Mouse (Mus musculus) heart, embryonic 11.5 days (tissue): ENCODE measurements around the gene Jazf1. TPM values are rescaled to one million over a fixed set of nuclear protein-coding genes. Genes with fewer than 3 reads are reported as not detected.

Experiments used
- ATAC-seq: fragments of 200-750 bp; cut with Nextera tagmentation; replicated peaks from 2 replicates; pipeline ENCODE4 v1.8.0; 2017; ENCODE audit warnings: moderate library complexity; ENCODE audit not compliant: insufficient number of reproducible peaks, low FRiP score, low TSS enrichment
- H3K27ac ChIP-seq: fragments of 300-500 bp; sonication (generic); 2 replicates; pipeline ENCODE4 v1.5.1; 2014; ENCODE audit warnings: mild to moderate bottlenecking, low read depth, low read length
- H3K27me3 ChIP-seq: fragments of 300-500 bp; sonication (generic); 2 replicates; pipeline ENCODE4 v1.6.1; 2014; ENCODE audit warnings: mild to moderate bottlenecking, low read length, mixed read lengths; ENCODE audit not compliant: control insufficient read depth, insufficient read depth
- H3K36me3 ChIP-seq: fragments of 300-500 bp; sonication (generic); 2 replicates; pipeline ENCODE4 v1.6.1; 2014; ENCODE audit warnings: mild to moderate bottlenecking, low read length, moderate library complexity, mixed read lengths; ENCODE audit not compliant: control insufficient read depth, insufficient read depth
- H3K4me1 ChIP-seq: fragments of 300-500 bp; sonication (generic); 2 replicates; pipeline ENCODE4 v1.6.1; 2014; ENCODE audit warnings: low read length; ENCODE audit not compliant: control insufficient read depth, insufficient read depth
- H3K4me2 ChIP-seq: fragments of 300-500 bp; sonication (generic); 2 replicates; pipeline ENCODE4 v1.6.1; 2014; ENCODE audit warnings: mild to moderate bottlenecking, moderate library complexity
- H3K4me3 ChIP-seq: fragments of 300-500 bp; sonication (generic); 2 replicates; pipeline ENCODE4 v1.5.1; 2014; ENCODE audit warnings: low read depth, low read length
- H3K9ac ChIP-seq: fragments of 300-500 bp; sonication (generic); 2 replicates; pipeline ENCODE4 v1.6.1; 2014; ENCODE audit warnings: mild to moderate bottlenecking, low read depth, low read length, moderate library complexity
- H3K9me3 ChIP-seq: fragments of 300-500 bp; sonication (generic); replicated peaks from 2 replicates; pipeline ENCODE4 v1.6.1; 2016; ENCODE audit warnings: low read length; ENCODE audit not compliant: control insufficient read depth
- WGBS: fragments of 180-500 bp; shearing (Covaris S2); extraction: QIAGEN DNeasy Blood & Tissue Kit; methylation state at CpG from one replicate; pipeline ENCODE4 v1.1.7; 2014; ENCODE audit not compliant: insufficient replicate concordance; 5-methylcytosine and 5-hydroxymethylcytosine counted together
- polyA plus RNA-seq: library from polyadenylated mRNA; unstranded; fragments of >200 nt; fragmentation: Nextera tagmentation; extraction: Ambion mirVana; gene quantifications from 2 replicates; pipeline ENCODE4 v1.2.1, GENCODE M21; 2014

Jazf1 gene
- polyA plus RNA-seq, 1 experiment from 2014 or later = 11.5 TPM

- Histone ChIP-seq H3K36me3 (no peaks in the 10 kb centered on the region), H3K4me1 (peaks cover 6% of the 10 kb centered on the region; the same call in 1 of the 2 replicates), H3K4me3 (peak overlapping the region; percentile 85), H3K9ac (peak overlapping the region; percentile 75; the same call in 1 of the 2 replicates), H3K27ac (no peak overlapping the region), H3K9me3 (no peaks in the 10 kb centered on the region), H3K27me3 (peaks cover 4% of the 10 kb centered on the region; the same call in 1 of the 2 replicates), H3K4me2 (peak overlapping the region; percentile 86)
- no peak for ATAC-seq
- 4% methylated on average over 39 of the region's 41 CpGs for WGBS
These were observed 914 bp downstream of the Jazf1 start for GRCm38 (mm10) chr6:53067446-53067988.

- H3K4me3 ChIP-seq = peak overlapping the region; percentile 85
These were observed 1.5 kb downstream of the Jazf1 start for GRCm38 (mm10) chr6:53066978-53067377.

GRCm38 (mm10) chr6:53064070-53064469, 4.4 kb downstream of the Jazf1 start:
- Histone ChIP-seq H3K27ac (no peak overlapping the region), H3K4me1 (no peaks in the 10 kb centered on the region; the same call in 1 of the 2 replicates), H3K36me3 (no peaks in the 10 kb centered on the region), H3K27me3 (peaks cover 4% of the 10 kb centered on the region; the same call in 1 of the 2 replicates), H3K4me3 (no peak overlapping the region), H3K9ac (no peak overlapping the region), H3K9me3 (no peaks in the 10 kb centered on the region), H3K4me2 (no peak overlapping the region)
- no peak for ATAC-seq
- 74% methylated on average over 4 of the region's 4 CpGs for WGBS

More at GRCm38 (mm10) chr6:53066978-53067377, 1.5 kb downstream of the Jazf1 start:
- Histone ChIP-seq H3K9me3 (no peaks in the 10 kb centered on the region), H3K9ac (no peak overlapping the region), H3K27ac (no peak overlapping the region), H3K4me1 (peaks cover 6% of the 10 kb centered on the region; the same call in 1 of the 2 replicates), H3K27me3 (peaks cover 4% of the 10 kb centered on the region; the same call in 1 of the 2 replicates), H3K4me2 (peak overlapping the region; percentile 86), H3K36me3 (no peaks in the 10 kb centered on the region)
- 58% methylated on average over 3 of the region's 3 CpGs for WGBS
- no peak for ATAC-seq

GRCm38 (mm10) chr6:53054909-53055308, 13.5 kb downstream of the Jazf1 start:
- no peak overlapping the region for H3K27ac ChIP-seq
- WGBS = 24% methylated on average over 2 of the region's 2 CpGs
- no peaks in the 10 kb centered on the region for H3K27me3 ChIP-seq
- no peak overlapping the region for H3K4me3 ChIP-seq
- H3K9me3 ChIP-seq = no peaks in the 10 kb centered on the region
- H3K9ac ChIP-seq = no peak overlapping the region
- no peak overlapping the region for H3K4me2 ChIP-seq
- ATAC-seq = no peak
- H3K36me3 ChIP-seq = no peaks in the 10 kb centered on the region
- peaks cover 8% of the 10 kb centered on the region for H3K4me1 ChIP-seq

GRCm38 (mm10) chr6:53045501-53045900, 22.9 kb downstream of the Jazf1 start:
- ATAC-seq = no peak
- no peaks in the 10 kb centered on the region for H3K4me1 ChIP-seq
- H3K4me3 ChIP-seq = no peak overlapping the region
- H3K27ac ChIP-seq = no peak overlapping the region
- no peaks in the 10 kb centered on the region for H3K36me3 ChIP-seq
- no peak overlapping the region for H3K4me2 ChIP-seq
- H3K9me3 ChIP-seq = no peaks in the 10 kb centered on the region
- no peaks in the 10 kb centered on the region for H3K27me3 ChIP-seq
- WGBS = 66% methylated on average over 2 of the region's 2 CpGs
- no peak overlapping the region for H3K9ac ChIP-seq

GRCm38 (mm10) chr6:53038176-53038575, 30.3 kb downstream of the Jazf1 start:
- Histone ChIP-seq H3K9me3 (no peaks in the 10 kb centered on the region), H3K4me1 (no peaks in the 10 kb centered on the region), H3K4me2 (no peak overlapping the region), H3K36me3 (no peaks in the 10 kb centered on the region), H3K27me3 (no peaks in the 10 kb centered on the region), H3K9ac (no peak overlapping the region), H3K27ac (no peak overlapping the region), H3K4me3 (no peak overlapping the region)
- 41% methylated on average over 3 of the region's 3 CpGs for WGBS
- ATAC-seq = no peak

- H3K36me3 ChIP-seq = no peaks in the 10 kb centered on the region
- no peak overlapping the region for H3K9ac ChIP-seq
- no peak for ATAC-seq
- peaks cover 17% of the 10 kb centered on the region for H3K4me1 ChIP-seq
- H3K27me3 ChIP-seq = no peaks in the 10 kb centered on the region
- no peak overlapping the region for H3K27ac ChIP-seq
- no peaks in the 10 kb centered on the region for H3K9me3 ChIP-seq
- WGBS = 80% methylated on average over 6 of the region's 6 CpGs
- H3K4me3 ChIP-seq = no peak overlapping the region
- H3K4me2 ChIP-seq = no peak overlapping the region
These were observed 33.9 kb downstream of the Jazf1 start for GRCm38 (mm10) chr6:53034362-53035011.

- Histone ChIP-seq H3K9me3 (no peaks in the 10 kb centered on the region), H3K4me1 (peaks cover 17% of the 10 kb centered on the region), H3K9ac (no peak overlapping the region), H3K4me3 (no peak overlapping the region), H3K27me3 (no peaks in the 10 kb centered on the region), H3K27ac (no peak overlapping the region), H3K36me3 (no peaks in the 10 kb centered on the region), H3K4me2 (no peak overlapping the region)
- 64% methylated on average over 4 of the region's 4 CpGs for WGBS
- no peak for ATAC-seq
These were observed 35.5 kb downstream of the Jazf1 start for GRCm38 (mm10) chr6:53032730-53033484.
